Mouse (Mus musculus): ENCODE data around the gene Rap2b.

DNA sequence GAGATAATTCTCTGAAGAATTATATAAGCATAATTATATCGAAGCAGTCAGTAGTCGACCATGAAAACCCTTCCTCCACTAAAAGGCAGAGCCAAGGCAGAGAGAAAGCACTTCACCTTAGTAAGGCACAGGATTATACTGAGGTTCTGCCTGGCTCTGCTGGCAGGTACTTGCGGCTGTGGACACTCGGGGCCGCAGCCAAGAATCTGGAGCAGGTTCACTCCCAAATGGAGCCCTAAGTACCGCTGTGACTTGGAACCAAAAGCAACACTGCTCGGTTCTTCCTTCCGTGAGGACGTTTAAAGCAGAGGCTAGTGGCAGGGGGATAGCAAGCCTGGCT, 1.4 kb downstream of the Rap2b start:
- no peak for TF ChIP-seq POLR2A (IDR thresholded peaks at IDR 0.05; ENCODE audit: low read depth, low read length)
- no peak for TF ChIP-seq CTCF (IDR thresholded peaks at IDR 0.05; ENCODE audit: extremely low read depth, insufficient read length, insufficient replicate concordance, low read depth, low read length)
